Mouse (Mus musculus) Patski (cell line): ENCODE data around the gene Gm7257. TPM values are rescaled to one million over a fixed set of nuclear protein-coding genes. Genes with fewer than 3 reads are reported as not detected.
A peak's percentile ranks its signal among the peaks of the same experiment; 100 is the strongest.

Experiments used
- ATAC-seq: fragments of 100-300 bp; one replicate; pipeline ENCODE4 v1.8.0; 2021
- CTCF ChIA-PET: fragments of 350-600 bp; sonication (Branson Sonifier 250); formaldehyde crosslinking; loops from one replicate; lab custom pipeline; 2022; ENCODE audit warnings: inconsistent platforms; lab: Charles Lee
- POLR2A ChIA-PET: fragments of 350-600 bp; sonication (Branson Sonifier 250); formaldehyde crosslinking; loops from one replicate; lab custom pipeline; 2022; ENCODE audit warnings: antibody characterized with exemption, inconsistent platforms; lab: Charles Lee
- DNase-seq: peaks from one replicate; pipeline ENCODE4 v3.0.0-alpha.2; 2011; ENCODE audit warnings: low read depth, low spot score
- H3K27me3 ChIP-seq: fragments of 371-371 bp; one replicate; pipeline ENCODE4 v1.5.1; 2021
- CTCF ChIP-seq: fragments of 100-300 bp; IDR thresholded peaks from one replicate; pipeline ENCODE4 v1.5.1; 2021
- in situ Hi-C: fragments of 300-500 bp; cut with MboI; formaldehyde crosslinking; loops from 3 replicates; pipeline ENCODE4 v1.11.1; 2018; ENCODE audit warnings: low pct_unique_long_range_greater_than_20kb, mixed read lengths
- polyA plus RNA-seq: library from polyadenylated mRNA; unstranded; gene quantifications from one replicate; pipeline ENCODE4 v1.2.3, GENCODE M21; 2021

Gene Gm7257
- polyA plus RNA-seq = not detected

DNA sequence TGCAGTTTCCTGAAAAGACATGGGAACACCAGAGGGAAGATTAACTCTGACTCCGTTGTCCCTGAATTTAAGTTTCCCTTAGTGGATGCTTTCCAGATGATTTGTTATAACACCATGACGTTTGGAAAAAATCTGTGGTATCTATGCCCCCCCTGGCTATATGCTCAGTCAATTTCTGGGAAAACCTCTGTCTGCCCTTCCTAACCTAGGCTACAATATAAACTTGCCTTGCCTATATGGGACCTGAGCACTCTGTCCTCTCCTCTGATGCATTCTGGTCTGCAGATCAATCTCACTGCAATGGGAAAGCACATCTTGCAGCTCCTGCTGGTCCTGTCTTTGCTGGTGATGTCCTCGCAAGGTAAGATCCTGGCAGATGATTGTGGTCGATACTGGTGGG, at the start of gene Gm7257:
Gene Gm7257, plus strand, starts transcription at position 301 of the 400 bp plus-strand sequence.
- ChIA-PET CTCF (no interaction called here), POLR2A (no interaction called here)
- in situ Hi-C loops = loop anchor here (25.0 kb wide), 1 partner anchor 256 kb away; the partner anchor contains the start of gene Acrv1
- no peak for TF ChIP-seq CTCF
- DNase-seq (no peak), ATAC-seq (no peak)
- no peaks in the 10 kb centered on the region for H3K27me3 ChIP-seq

DNA sequence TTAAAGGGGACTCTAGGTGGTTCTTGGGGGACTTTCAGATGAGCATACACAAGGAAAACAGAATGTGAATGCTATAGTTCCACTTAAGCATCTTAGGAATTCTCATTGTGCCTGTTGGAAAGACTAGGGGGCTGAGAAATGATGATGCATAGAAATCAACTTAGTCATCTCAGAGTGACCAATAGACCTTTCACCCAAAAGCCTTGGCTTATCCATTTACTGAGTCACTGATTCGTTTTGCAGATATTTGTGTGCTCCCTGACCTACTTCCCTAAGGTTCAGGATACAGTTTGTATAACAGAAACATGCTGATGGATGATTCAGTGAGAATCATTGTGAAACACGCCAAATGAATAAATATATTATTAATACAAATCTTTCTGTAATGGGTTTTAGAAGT, 28.7 kb upstream of the Gm7257 start:
- TF ChIP-seq CTCF = no peak
- no peak for ATAC-seq
- in situ Hi-C loops = no loop called here
- ChIA-PET POLR2A (no interaction called here), CTCF (no interaction called here)
- no peak for DNase-seq
- no peaks in the 10 kb centered on the region for H3K27me3 ChIP-seq

DNA sequence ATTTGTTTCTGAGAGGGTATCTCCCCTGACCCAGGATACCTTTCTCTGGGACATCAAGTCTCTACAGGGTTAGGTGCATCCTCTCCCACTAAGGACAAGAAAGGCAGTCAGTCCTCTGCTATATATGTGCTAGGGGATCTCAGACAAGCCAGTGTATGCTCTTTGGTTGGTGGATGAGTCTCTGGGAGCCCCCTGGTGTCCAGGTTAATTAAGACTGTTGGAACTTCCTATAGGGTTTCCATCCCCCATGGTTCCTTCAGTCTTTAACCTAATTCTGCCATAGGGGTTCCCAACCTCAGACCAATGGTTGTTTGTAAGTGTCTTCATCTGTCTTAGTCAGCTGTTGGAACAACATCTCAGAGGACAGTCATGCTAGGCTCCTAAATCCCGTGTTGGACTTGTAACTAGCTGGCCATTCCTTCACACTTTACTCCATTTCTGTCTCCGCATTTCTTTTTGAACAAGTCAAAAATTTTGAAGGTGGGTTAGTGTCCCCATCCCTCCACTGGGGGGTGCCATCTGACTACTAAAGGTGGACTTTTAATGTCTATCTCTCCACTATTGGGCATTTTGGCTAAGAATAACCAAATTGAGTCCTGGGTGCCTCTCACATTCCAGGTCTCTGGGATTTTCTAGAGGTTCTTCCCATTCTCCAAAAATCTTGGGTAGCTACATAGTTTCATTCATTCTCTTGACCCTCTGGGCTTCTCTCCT, 3.5 kb downstream of the Gm7257 start:
- no peak for ATAC-seq
- H3K27me3 ChIP-seq = no peaks in the 10 kb centered on the region
- no peak for DNase-seq
- peak; percentile 26 for TF ChIP-seq CTCF
- POLR2A ChIA-PET = no interaction called here
- in situ Hi-C loops = loop anchor here (25.0 kb wide), 1 partner anchor 252 kb away; the partner anchor contains the start of gene Acrv1
- CTCF ChIA-PET = no interaction called here

DNA sequence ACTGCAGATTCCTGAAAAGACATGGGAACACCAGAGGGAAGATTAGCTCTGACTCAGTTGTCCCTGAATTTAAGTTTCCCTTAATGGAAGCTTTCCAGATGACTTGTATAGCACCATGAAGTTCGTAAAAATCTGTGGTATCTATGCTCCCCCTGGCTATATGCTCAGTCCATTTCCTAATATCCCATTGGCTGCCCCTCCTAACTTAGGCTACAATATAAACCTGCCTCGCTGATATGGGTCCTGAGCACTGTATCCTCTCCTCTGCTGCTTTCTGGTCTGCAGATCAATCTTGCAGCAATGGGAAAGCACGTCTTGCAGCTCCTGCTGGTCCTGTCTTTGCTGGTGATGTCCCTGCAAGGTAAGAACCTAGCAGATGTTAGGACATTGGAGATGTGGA, 43.7 kb downstream of the Gm7257 start, which contains the start of gene Gm9513:
Gene Gm9513, plus strand, starts transcription at position 301 of the 400 bp plus-strand sequence.
- DNase-seq = no peak
- no peak for TF ChIP-seq CTCF
- no peak for ATAC-seq
- ChIA-PET POLR2A (no interaction called here), CTCF (no interaction called here)
- in situ Hi-C loops = no loop called here
- H3K27me3 ChIP-seq = no peaks in the 10 kb centered on the region

Other genes with a start within 250 kb of the Gm7257 start
- not detected for gene Gm9513, start 43.8 kb downstream of the Gm7257 start, polyA plus RNA-seq
- not detected for gene Gm5615, start 110.1 kb downstream of the Gm7257 start, polyA plus RNA-seq
- not detected for gene Gm17689, start 150.8 kb downstream of the Gm7257 start, polyA plus RNA-seq
- not detected for gene A630095E13Rik, start 211.5 kb downstream of the Gm7257 start, polyA plus RNA-seq